Mouse (Mus musculus) retina, postnatal 1 day (tissue): ENCODE results near the gene Arhgap32.
"Not testable (repeated sequence)": the region's sequence is repeated elsewhere in the genome, so short reads cannot be mapped to it uniquely, and the experiment has no call there.

Experiments
- DNase-seq: peaks from one replicate; pipeline ENCODE4 v3.0.0-alpha.2; 2012

The Arhgap32 gene

GRCm38 (mm10) chr9:32138616-32139015 lies 22.7 kb downstream of the Arhgap32 start:
- no peak for DNase-seq

GRCm38 (mm10) chr9:32139641-32140040 lies 23.7 kb downstream of the Arhgap32 start:
- no peak for DNase-seq

- no peak for DNase-seq
These were observed 26.9 kb downstream of the Arhgap32 start for GRCm38 (mm10) chr9:32142834-32143233.

- no peak for DNase-seq
These were observed 27.5 kb downstream of the Arhgap32 start for GRCm38 (mm10) chr9:32143451-32143850.

- DNase-seq: no peak
These were observed 30.5 kb downstream of the Arhgap32 start for GRCm38 (mm10) chr9:32146257-32146996.

- DNase-seq: no peak
These were observed 33.3 kb downstream of the Arhgap32 start for GRCm38 (mm10) chr9:32149241-32149640.

- DNase-seq: no peak
These were observed 34.1 kb downstream of the Arhgap32 start for GRCm38 (mm10) chr9:32149836-32150642.

GRCm38 (mm10) chr9:32154727-32155371 lies 38.9 kb downstream of the Arhgap32 start:
- DNase-seq: no peak

GRCm38 (mm10) chr9:32156706-32157105 lies 40.8 kb downstream of the Arhgap32 start:
- no peak for DNase-seq

GRCm38 (mm10) chr9:32157201-32157600 lies 41.3 kb downstream of the Arhgap32 start:
- no peak for DNase-seq

- DNase-seq: peak; percentile 75
These were observed 43.1 kb downstream of the Arhgap32 start for GRCm38 (mm10) chr9:32158837-32159543.

GRCm38 (mm10) chr9:32159724-32160123 lies 43.8 kb downstream of the Arhgap32 start:
- no peak for DNase-seq

- DNase-seq: no peak
These were observed 46.9 kb downstream of the Arhgap32 start for GRCm38 (mm10) chr9:32162792-32163191.

GRCm38 (mm10) chr9:32163820-32164219 lies 47.9 kb downstream of the Arhgap32 start:
- not testable (repeated sequence) for DNase-seq

- DNase-seq: no peak
These were observed 52.7 kb downstream of the Arhgap32 start for GRCm38 (mm10) chr9:32168546-32169137.

GRCm38 (mm10) chr9:32170713-32171112 lies 54.8 kb downstream of the Arhgap32 start:
- DNase-seq: no peak

GRCm38 (mm10) chr9:32176612-32177011 lies 60.7 kb downstream of the Arhgap32 start:
- peak; percentile 11 for DNase-seq

- no peak for DNase-seq
These were observed 65.2 kb downstream of the Arhgap32 start for GRCm38 (mm10) chr9:32181170-32181569.

- DNase-seq: peak; percentile 41
These were observed 70.6 kb downstream of the Arhgap32 start for GRCm38 (mm10) chr9:32186489-32186888.

- no peak for DNase-seq
These were observed 76.5 kb downstream of the Arhgap32 start for GRCm38 (mm10) chr9:32192295-32193073.

- DNase-seq: no peak
These were observed 88.6 kb downstream of the Arhgap32 start for GRCm38 (mm10) chr9:32204450-32204990.
